Mouse (Mus musculus) lung, embryonic 16.5 days (tissue): ENCODE measurements around the gene Stim2. TPM values are rescaled to one million over a fixed set of nuclear protein-coding genes. Genes with fewer than 3 reads are reported as not detected.

ENCODE experiments used
- ATAC-seq: fragments of 200-750 bp; cut with Nextera tagmentation; 2 replicates; pipeline ENCODE4 v1.8.0; 2017; ENCODE audit warnings: low read depth, mild to moderate bottlenecking, moderate library complexity
- H3K27ac ChIP-seq: fragments of 300-500 bp; sonication (generic); 2 replicates; pipeline ENCODE4 v1.5.1; 2014; ENCODE audit warnings: mild to moderate bottlenecking, control low read depth, low read length
- H3K27me3 ChIP-seq: fragments of 300-500 bp; sonication (generic); 2 replicates; pipeline ENCODE4 v1.6.1; 2014; ENCODE audit warnings: low read depth, low read length, mixed read lengths; ENCODE audit not compliant: control insufficient read depth, insufficient read depth
- H3K36me3 ChIP-seq: fragments of 300-500 bp; sonication (generic); 2 replicates; pipeline ENCODE4 v1.6.1; 2014; ENCODE audit warnings: low read length; ENCODE audit not compliant: control insufficient read depth, insufficient read depth
- H3K4me1 ChIP-seq: fragments of 300-500 bp; sonication (generic); replicated peaks from 2 replicates; pipeline ENCODE4 v1.6.1; 2014; ENCODE audit warnings: low read length, mixed read lengths; ENCODE audit not compliant: control insufficient read depth, insufficient read depth
- H3K4me2 ChIP-seq: fragments of 300-500 bp; sonication (generic); 2 replicates; pipeline ENCODE4 v1.6.1; 2014; ENCODE audit warnings: low read depth, low read length, control low read depth
- H3K4me3 ChIP-seq: fragments of 300-500 bp; sonication (generic); 2 replicates; pipeline ENCODE4 v1.5.1; 2014; ENCODE audit warnings: mild to moderate bottlenecking, low read length, control low read depth
- H3K9ac ChIP-seq: fragments of 300-500 bp; sonication (generic); 2 replicates; pipeline ENCODE4 v1.6.1; 2014; ENCODE audit warnings: low read length, control low read depth
- H3K9me3 ChIP-seq: fragments of 300-500 bp; sonication (generic); 2 replicates; pipeline ENCODE4 v1.6.1; 2016; ENCODE audit warnings: low read length; ENCODE audit not compliant: control insufficient read depth
- WGBS: fragments of 180-500 bp; shearing (Covaris S2); extraction: QIAGEN DNeasy Blood & Tissue Kit; methylation state at CpG from one replicate; pipeline ENCODE4 v1.1.7; 2014; 5-methylcytosine and 5-hydroxymethylcytosine counted together
- polyA plus RNA-seq: library from polyadenylated mRNA; unstranded; fragments of >200 nt; fragmentation: Nextera tagmentation; extraction: Ambion mirVana; gene quantifications from 2 replicates; pipeline ENCODE4 v1.2.1, GENCODE M21; 2015

Gene Stim2
- polyA plus RNA-seq, 1 experiment from 2014 or later: 15.6 TPM

- Histone ChIP-seq H3K27ac (no peak overlapping the region), H3K4me1 (peaks cover 9% of the 10 kb centered on the region), H3K9ac (no peak overlapping the region), H3K9me3 (no peaks in the 10 kb centered on the region), H3K4me2 (no peak overlapping the region), H3K36me3 (no peaks in the 10 kb centered on the region), H3K4me3 (no peak overlapping the region), H3K27me3 (no peaks in the 10 kb centered on the region)
- no peak for ATAC-seq
- 53% methylated on average over 4 of the region's 4 CpGs for WGBS
Measured at GRCm38 (mm10) chr5:54049145-54049733, 50.9 kb downstream of the Stim2 start.

GRCm38 (mm10) chr5:54049940-54050339 lies 51.6 kb downstream of the Stim2 start:
- H3K9me3 ChIP-seq: no peaks in the 10 kb centered on the region
- WGBS: 80% methylated on average over 5 of the region's 5 CpGs
- no peak for ATAC-seq
- H3K4me2 ChIP-seq: no peak overlapping the region
- H3K36me3 ChIP-seq: no peaks in the 10 kb centered on the region
- H3K27me3 ChIP-seq: no peaks in the 10 kb centered on the region
- no peak overlapping the region for H3K9ac ChIP-seq
- H3K4me1 ChIP-seq: peaks cover 9% of the 10 kb centered on the region
- no peak overlapping the region for H3K27ac ChIP-seq
- no peak overlapping the region for H3K4me3 ChIP-seq

GRCm38 (mm10) chr5:54051056-54051455 lies 52.8 kb downstream of the Stim2 start:
- WGBS: 76% methylated on average over 3 of the region's 3 CpGs
- no peak for ATAC-seq
- H3K27ac ChIP-seq: no peak overlapping the region
- H3K4me3 ChIP-seq: no peak overlapping the region
- H3K27me3 ChIP-seq: no peaks in the 10 kb centered on the region
- no peaks in the 10 kb centered on the region for H3K9me3 ChIP-seq
- H3K4me1 ChIP-seq: 0 out of 2 replicates have a peak, but pooled peaks cover 2% of the 10 kb centered on the region
- no peaks in the 10 kb centered on the region for H3K36me3 ChIP-seq
- H3K4me2 ChIP-seq: no peak overlapping the region
- H3K9ac ChIP-seq: no peak overlapping the region

- 0 out of 2 replicates have a peak, but pooled peaks cover 2% of the 10 kb centered on the region for H3K4me1 ChIP-seq
- H3K27ac ChIP-seq: no peak overlapping the region
- 88% methylated on average over 6 of the region's 6 CpGs for WGBS
- no peaks in the 10 kb centered on the region for H3K27me3 ChIP-seq
- H3K4me2 ChIP-seq: no peak overlapping the region
- no peaks in the 10 kb centered on the region for H3K36me3 ChIP-seq
- H3K9me3 ChIP-seq: no peaks in the 10 kb centered on the region
- ATAC-seq: no peak
- H3K4me3 ChIP-seq: no peak overlapping the region
- H3K9ac ChIP-seq: no peak overlapping the region
Measured at GRCm38 (mm10) chr5:54052205-54052604, 53.9 kb downstream of the Stim2 start.

- WGBS: 75% methylated on average over 7 of the region's 7 CpGs
- no peak overlapping the region for H3K4me3 ChIP-seq
- no peak overlapping the region for H3K4me2 ChIP-seq
- no peak overlapping the region for H3K27ac ChIP-seq
- H3K4me1 ChIP-seq: 0 out of 2 replicates have a peak, but pooled peaks cover 2% of the 10 kb centered on the region
- no peak overlapping the region for H3K9ac ChIP-seq
- no peaks in the 10 kb centered on the region for H3K9me3 ChIP-seq
- H3K36me3 ChIP-seq: no peaks in the 10 kb centered on the region
- no peaks in the 10 kb centered on the region for H3K27me3 ChIP-seq
- ATAC-seq: no peak
Measured at GRCm38 (mm10) chr5:54053673-54054366, 55.5 kb downstream of the Stim2 start.

GRCm38 (mm10) chr5:54056266-54056665 lies 58.0 kb downstream of the Stim2 start:
- H3K4me1 ChIP-seq: no peaks in the 10 kb centered on the region
- no peak overlapping the region for H3K4me2 ChIP-seq
- WGBS: 77% methylated on average over 6 of the region's 6 CpGs
- no peaks in the 10 kb centered on the region for H3K36me3 ChIP-seq
- H3K4me3 ChIP-seq: no peak overlapping the region
- no peaks in the 10 kb centered on the region for H3K9me3 ChIP-seq
- ATAC-seq: no peak
- no peaks in the 10 kb centered on the region for H3K27me3 ChIP-seq
- H3K9ac ChIP-seq: no peak overlapping the region
- no peak overlapping the region for H3K27ac ChIP-seq

GRCm38 (mm10) chr5:54059998-54060397 lies 61.7 kb downstream of the Stim2 start:
- Histone ChIP-seq H3K9ac (no peak overlapping the region), H3K4me2 (no peak overlapping the region), H3K27ac (no peak overlapping the region), H3K4me3 (no peak overlapping the region), H3K4me1 (no peaks in the 10 kb centered on the region), H3K36me3 (no peaks in the 10 kb centered on the region), H3K27me3 (no peaks in the 10 kb centered on the region), H3K9me3 (no peaks in the 10 kb centered on the region)
- WGBS: 87% methylated on average over 6 of the region's 6 CpGs
- ATAC-seq: no peak

GRCm38 (mm10) chr5:54062079-54062478 lies 63.8 kb downstream of the Stim2 start:
- no peak for ATAC-seq
- Histone ChIP-seq H3K27me3 (no peaks in the 10 kb centered on the region), H3K4me2 (no peak overlapping the region), H3K36me3 (no peaks in the 10 kb centered on the region), H3K4me3 (no peak overlapping the region), H3K9me3 (no peaks in the 10 kb centered on the region), H3K27ac (no peak overlapping the region), H3K4me1 (no peaks in the 10 kb centered on the region), H3K9ac (no peak overlapping the region)
- WGBS: 83% methylated on average over 7 of the region's 7 CpGs

GRCm38 (mm10) chr5:54067591-54067990 lies 69.3 kb downstream of the Stim2 start:
- no peak overlapping the region for H3K4me3 ChIP-seq
- 82% methylated on average over 3 of the region's 3 CpGs for WGBS
- H3K36me3 ChIP-seq: no peaks in the 10 kb centered on the region
- ATAC-seq: no peak
- no peaks in the 10 kb centered on the region for H3K4me1 ChIP-seq
- H3K9me3 ChIP-seq: no peaks in the 10 kb centered on the region
- H3K27me3 ChIP-seq: no peaks in the 10 kb centered on the region
- H3K4me2 ChIP-seq: no peak overlapping the region
- H3K27ac ChIP-seq: no peak overlapping the region
- no peak overlapping the region for H3K9ac ChIP-seq
